Mouse (Mus musculus) kidney, postnatal 25 days (tissue): ENCODE results near the gene Cux2.
"Not testable (repeated sequence)": the region's sequence is repeated elsewhere in the genome, so short reads cannot be mapped to it uniquely, and the experiment has no call there.

Source experiments
- DNase-seq, 2 experiments: peaks; one replicate each; pipeline ENCODE4 v3.0.0; 2021; ENCODE audit warnings: mixed read lengths in 2 of 2

The Cux2 gene

GRCm38 (mm10) chr5:121858427-121858826, 191.5 kb downstream of the Cux2 start:
- DNase-seq, result no peak

GRCm38 (mm10) chr5:121856740-121857139, 193.2 kb downstream of the Cux2 start:
- peak in 1 of 2 experiments; percentile 55 for DNase-seq

GRCm38 (mm10) chr5:121854768-121855167, 195.1 kb downstream of the Cux2 start:
- no peak for DNase-seq

GRCm38 (mm10) chr5:121853368-121854051, 196.4 kb downstream of the Cux2 start:
- DNase-seq, result peak; percentile 78 to 90

GRCm38 (mm10) chr5:121849478-121850349, 200.2 kb downstream of the Cux2 start:
- DNase-seq, result peak; percentile 51 to 80

- DNase-seq, result peak; percentile 94 to 96
Measured at GRCm38 (mm10) chr5:121848743-121849142, 201.2 kb downstream of the Cux2 start, which contains the start of gene Pheta1. Pheta1 (plus strand) TSS chr5:121848984.

GRCm38 (mm10) chr5:121848035-121848519, 201.8 kb downstream of the Cux2 start:
- DNase-seq, result peak; percentile 66 to 75

GRCm38 (mm10) chr5:121847269-121847668, 202.6 kb downstream of the Cux2 start:
- DNase-seq, result not testable (repeated sequence)

- no peak for DNase-seq
Measured at GRCm38 (mm10) chr5:121846322-121846721, 203.6 kb downstream of the Cux2 start.

- DNase-seq, result no peak
Measured at GRCm38 (mm10) chr5:121845361-121845760, 204.5 kb downstream of the Cux2 start.

GRCm38 (mm10) chr5:121843138-121843905, 206.6 kb downstream of the Cux2 start:
- peak in 1 of 2 experiments; percentile 50 for DNase-seq

- DNase-seq, result peak; percentile 88 to 89
Measured at GRCm38 (mm10) chr5:121842665-121843118, 207.2 kb downstream of the Cux2 start.

GRCm38 (mm10) chr5:121841973-121842372, 207.9 kb downstream of the Cux2 start:
- DNase-seq, result no peak

- DNase-seq, result no peak
Measured at GRCm38 (mm10) chr5:121841516-121841915, 208.4 kb downstream of the Cux2 start.

- DNase-seq, result no peak
Measured at GRCm38 (mm10) chr5:121839128-121839473, 210.8 kb downstream of the Cux2 start.

- peak; percentile 73 to 89 for DNase-seq
Measured at GRCm38 (mm10) chr5:121838341-121839127, 211.4 kb downstream of the Cux2 start.

GRCm38 (mm10) chr5:121837441-121838340, 212.2 kb downstream of the Cux2 start, which contains the start of gene Sh2b3:
Sh2b3 (minus strand) TSS chr5:121837646.
- DNase-seq, result peak in 1 of 2 experiments; percentile 77

- peak; percentile 95 for DNase-seq
Measured at GRCm38 (mm10) chr5:121836692-121837415, 213.0 kb downstream of the Cux2 start.

GRCm38 (mm10) chr5:121835949-121836691, 213.8 kb downstream of the Cux2 start:
- no peak for DNase-seq
